Mouse (Mus musculus) liver, postnatal 0 days (tissue): Measurements from ENCODE around the gene Mvb12b.

Experiments used
- CTCF ChIP-seq: sonication (generic); IDR thresholded peaks from 2 replicates; pipeline ENCODE4 v1.5.1; 2016; ENCODE audit warnings: antibody characterized with exemption, low read depth
- EP300 ChIP-seq: IDR thresholded peaks from 2 replicates; pipeline ENCODE4 v1.6.1; 2016; ENCODE audit warnings: antibody characterized with exemption, low read depth, mild to moderate bottlenecking

- TF ChIP-seq EP300 (no peak), CTCF (no peak)
Observed at GRCm38 (mm10) chr2:33745724-33746123, 142.0 kb downstream of the Mvb12b start.
